Mouse (Mus musculus): ENCODE measurements around the gene Orai1. TPM values are rescaled to one million over a fixed set of nuclear protein-coding genes. Genes with fewer than 3 reads are reported as not detected.

Gene Orai1
- polyA plus RNA-seq, 1 experiment from 2014 or later = 8.4 TPM

GRCm38 (mm10) chr5:122988021-122988751, 26.7 kb upstream of the Orai1 start:
- WGBS = under 1% methylated on average over 41 of the region's 41 CpGs
- no peaks in the 10 kb centered on the region for H3K9me3 ChIP-seq
- peak; percentile 73 for DNase-seq (ENCODE audit: low spot score)
- peak overlapping the region; percentile 98 for H3K27ac ChIP-seq (replicated peaks)
- peaks cover 77% of the 10 kb centered on the region for H3K4me1 ChIP-seq
- H3K36me3 ChIP-seq (replicated peaks) = peaks cover 10% of the 10 kb centered on the region
- peak overlapping the region; percentile 83 for H3K4me3 ChIP-seq
- H3K27me3 ChIP-seq (replicated peaks; ENCODE audit: low read depth, poor library complexity, severe bottlenecking) = no peaks in the 10 kb centered on the region

- H3K27ac ChIP-seq (replicated peaks) = peak overlapping the region; percentile 98
- H3K36me3 ChIP-seq (replicated peaks) = peaks cover 3% of the 10 kb centered on the region
- peak; percentile 87 for DNase-seq (ENCODE audit: low spot score)
- no peaks in the 10 kb centered on the region for H3K27me3 ChIP-seq (replicated peaks; ENCODE audit: low read depth, poor library complexity, severe bottlenecking)
- WGBS = 0% methylated on average over 39 of the region's 39 CpGs
- H3K4me3 ChIP-seq = peak overlapping the region; percentile 83
- H3K9me3 ChIP-seq = no peaks in the 10 kb centered on the region
- peaks cover 85% of the 10 kb centered on the region for H3K4me1 ChIP-seq
Observed at GRCm38 (mm10) chr5:122989001-122989525, 25.8 kb upstream of the Orai1 start.

GRCm38 (mm10) chr5:122989551-122990330, 25.1 kb upstream of the Orai1 start, which contains the start of gene Kdm2b:
Kdm2b (minus strand) TSS chr5:122989823.
- 2% methylated on average over 15 of the region's 15 CpGs for WGBS

GRCm38 (mm10) chr5:122990411-122991160, 24.3 kb upstream of the Orai1 start:
- 11% methylated on average over 16 of the region's 16 CpGs for WGBS
- 0 out of 2 replicates have a peak, but pooled peaks cover 2% of the 10 kb centered on the region for H3K36me3 ChIP-seq (replicated peaks)
- peak overlapping the region; percentile 83 for H3K4me3 ChIP-seq
- H3K9me3 ChIP-seq = no peaks in the 10 kb centered on the region
- no peak for DNase-seq (ENCODE audit: low spot score)
- H3K4me1 ChIP-seq = peaks cover 89% of the 10 kb centered on the region
- H3K27ac ChIP-seq (replicated peaks) = peak overlapping the region; percentile 98
- no peaks in the 10 kb centered on the region for H3K27me3 ChIP-seq (replicated peaks; ENCODE audit: low read depth, poor library complexity, severe bottlenecking)

More at GRCm38 (mm10) chr5:122989551-122990330, 25.1 kb upstream of the Orai1 start, which contains the start of gene Kdm2b:
- Histone ChIP-seq H3K9me3 (no peaks in the 10 kb centered on the region), H3K4me1 (peaks cover 89% of the 10 kb centered on the region), H3K36me3 (replicated peaks) (no peaks in the 10 kb centered on the region), H3K27me3 (replicated peaks; ENCODE audit: low read depth, poor library complexity, severe bottlenecking) (no peaks in the 10 kb centered on the region), H3K4me3 (peak within 1 kb of the TSS; percentile 83), H3K27ac (replicated peaks) (peak within 1 kb of the TSS; percentile 98)
- DNase-seq (ENCODE audit: low spot score) = no peak

- peaks cover 82% of the 10 kb centered on the region for H3K4me1 ChIP-seq
- H3K4me3 ChIP-seq = peak overlapping the region; percentile 83
- no peaks in the 10 kb centered on the region for H3K27me3 ChIP-seq (replicated peaks; ENCODE audit: low read depth, poor library complexity, severe bottlenecking)
- peak overlapping the region; percentile 98 for H3K27ac ChIP-seq (replicated peaks)
- peak; percentile 16 for DNase-seq (ENCODE audit: low spot score)
- 0 out of 2 replicates have a peak, but pooled peaks cover 4% of the 10 kb centered on the region for H3K36me3 ChIP-seq (replicated peaks)
- 29% methylated on average over 5 of the region's 5 CpGs for WGBS
- no peaks in the 10 kb centered on the region for H3K9me3 ChIP-seq
Observed at GRCm38 (mm10) chr5:122991350-122992004, 23.4 kb upstream of the Orai1 start.

GRCm38 (mm10) chr5:122993811-122994210, 21.1 kb upstream of the Orai1 start:
- peaks cover 61% of the 10 kb centered on the region for H3K4me1 ChIP-seq

GRCm38 (mm10) chr5:122994303-122994846, 20.5 kb upstream of the Orai1 start:
- H3K4me3 ChIP-seq = peak overlapping the region; percentile 37; the same call in 1 of the 2 replicates
- peak; percentile 93 for DNase-seq (ENCODE audit: low spot score)
- peak overlapping the region; percentile 84 for H3K27ac ChIP-seq (replicated peaks)
- no peaks in the 10 kb centered on the region for H3K9me3 ChIP-seq
- peaks cover 57% of the 10 kb centered on the region for H3K4me1 ChIP-seq
- no peaks in the 10 kb centered on the region for H3K27me3 ChIP-seq (replicated peaks; ENCODE audit: low read depth, poor library complexity, severe bottlenecking)
- peaks cover 13% of the 10 kb centered on the region; the same call in 1 of the 2 replicates for H3K36me3 ChIP-seq (replicated peaks)
- 15% methylated on average over 5 of the region's 5 CpGs for WGBS

More at GRCm38 (mm10) chr5:122993811-122994210, 21.1 kb upstream of the Orai1 start:
- Histone ChIP-seq H3K36me3 (replicated peaks) (peaks cover 13% of the 10 kb centered on the region; the same call in 1 of the 2 replicates), H3K27ac (replicated peaks) (peak overlapping the region; percentile 84), H3K4me3 (peak overlapping the region; percentile 37; the same call in 1 of the 2 replicates), H3K9me3 (no peaks in the 10 kb centered on the region), H3K27me3 (replicated peaks; ENCODE audit: low read depth, poor library complexity, severe bottlenecking) (no peaks in the 10 kb centered on the region)
- no peak for DNase-seq (ENCODE audit: low spot score)
- 50% methylated on average over 2 of the region's 2 CpGs for WGBS

- H3K9me3 ChIP-seq = no peaks in the 10 kb centered on the region
- H3K27me3 ChIP-seq (replicated peaks; ENCODE audit: low read depth, poor library complexity, severe bottlenecking) = no peaks in the 10 kb centered on the region
- peak overlapping the region; percentile 37; the same call in 1 of the 2 replicates for H3K4me3 ChIP-seq
- 0% methylated on average over 1 of the region's 1 CpGs for WGBS
- H3K27ac ChIP-seq (replicated peaks) = peak overlapping the region; percentile 84
- peaks cover 13% of the 10 kb centered on the region; the same call in 1 of the 2 replicates for H3K36me3 ChIP-seq (replicated peaks)
- no peak for DNase-seq (ENCODE audit: low spot score)
- H3K4me1 ChIP-seq = peaks cover 51% of the 10 kb centered on the region
Observed at GRCm38 (mm10) chr5:122994910-122995309, 20.0 kb upstream of the Orai1 start.

- Histone ChIP-seq H3K36me3 (replicated peaks) (peaks cover 13% of the 10 kb centered on the region; the same call in 1 of the 2 replicates), H3K4me1 (peaks cover 29% of the 10 kb centered on the region), H3K27me3 (replicated peaks; ENCODE audit: low read depth, poor library complexity, severe bottlenecking) (no peaks in the 10 kb centered on the region), H3K4me3 (no peak overlapping the region), H3K27ac (replicated peaks) (no peak overlapping the region), H3K9me3 (no peaks in the 10 kb centered on the region)
- WGBS = 92% methylated on average over 18 of the region's 18 CpGs
- DNase-seq (ENCODE audit: low spot score) = no peak
Observed at GRCm38 (mm10) chr5:122997205-122998204, 17.4 kb upstream of the Orai1 start.

GRCm38 (mm10) chr5:123000901-123001300, 14.0 kb upstream of the Orai1 start:
- no peaks in the 10 kb centered on the region for H3K27me3 ChIP-seq (replicated peaks; ENCODE audit: low read depth, poor library complexity, severe bottlenecking)
- H3K36me3 ChIP-seq (replicated peaks) = peaks cover 9% of the 10 kb centered on the region; the same call in 1 of the 2 replicates
- H3K4me1 ChIP-seq = peaks cover 4% of the 10 kb centered on the region; the same call in 1 of the 2 replicates
- H3K4me3 ChIP-seq = no peak overlapping the region
- no peak overlapping the region for H3K27ac ChIP-seq (replicated peaks)
- WGBS = 79% methylated on average over 1 of the region's 1 CpGs
- DNase-seq (ENCODE audit: low spot score) = no peak
- H3K9me3 ChIP-seq = no peaks in the 10 kb centered on the region
